In genomic region chr11:90224914-90225470, GRCm38 (mm10) we compare ENCODE assay signal across 8 mouse cellular contexts. TPM values are rescaled to one million over a fixed set of nuclear protein-coding genes. Genes with fewer than 3 reads are reported as not detected.
A peak's percentile ranks its signal among the peaks of the same experiment; 100 is the strongest.
DNase-seq lines count a peak whose midpoint lies in the region.

No protein-coding gene starts in this region.

- DNase-seq in embryo, embryonic 10 days (ENCODE audit: low spot score), result peak; percentile 47
- DNase-seq in embryo, embryonic 10.5 days (ENCODE audit: low spot score), result no peak
- DNase-seq in c-Kit-positive CD71-negative TER-119-negative erythroid progenitor cells, embryonic 14.5 days (ENCODE audit: low read depth), result peak; percentile 77
- DNase-seq in kidney, adult 9 months, result peak; percentile 60
- no peak for DNase-seq in right cerebral cortex, adult 18-20 months
- no peak for DNase-seq in right cerebral cortex, postnatal 14 days
- no peak for DNase-seq in adipocyte (ENCODE audit: low spot score)

- H3K36me3 ChIP-seq in megakaryocyte, embryonic 14.5 days (replicated peaks; ENCODE audit: low read length), result no peaks in the 10 kb centered on the region

- H3K4me3 ChIP-seq in megakaryocyte, embryonic 14.5 days (replicated peaks), result peak overlapping the region; percentile 83

- H3K27me3 ChIP-seq in megakaryocyte, embryonic 14.5 days (replicated peaks), result peaks cover 11% of the 10 kb centered on the region

- no peaks in the 10 kb centered on the region for H3K9me3 ChIP-seq in megakaryocyte, embryonic 14.5 days

- peaks cover 64% of the 10 kb centered on the region for H3K4me1 ChIP-seq in megakaryocyte, embryonic 14.5 days

RNA-seq across cellular contexts. Expression of gene Mmd, which starts 24.3 kb away (rescaled TPM):
- 20.3 and 75.7 TPM in 2 replicates for polyA plus RNA-seq in megakaryocyte, embryonic 14.5 days (2012; ENCODE audit: insufficient read depth, low replicate concordance)

RNA-seq across cellular contexts. Expression of gene Gm45716, which starts 37.5 kb away (rescaled TPM):
- polyA plus RNA-seq in megakaryocyte, embryonic 14.5 days (2012; ENCODE audit: insufficient read depth, low replicate concordance), result 6.5 and 7.6 TPM in 2 replicates

Comparison
In these comparisons a context has a peak if more than half of its experiments do, and no peak if none do; other contexts are left out.
1. DNase-seq: peak in embryo, embryonic 10 days (single experiment), c-Kit-positive CD71-negative TER-119-negative erythroid progenitor cells, embryonic 14.5 days (single experiment) and kidney, adult 9 months (single experiment); none in embryo, embryonic 10.5 days (single experiment), right cerebral cortex, adult 18-20 months (single experiment), right cerebral cortex, postnatal 14 days (single experiment) and adipocyte (single experiment).